Mouse (Mus musculus): ENCODE results near the gene Pi4kb. TPM values are rescaled to one million over a fixed set of nuclear protein-coding genes. Genes with fewer than 3 reads are reported as not detected.
A peak's percentile ranks its signal among the peaks of the same experiment; 100 is the strongest.
"Not testable (repeated sequence)": the region's sequence is repeated elsewhere in the genome, so short reads cannot be mapped to it uniquely, and the experiment has no call there.

Pi4kb gene
- polyA plus RNA-seq, 1 experiment = 0.48 TPM

- H3K9me3 ChIP-seq (ENCODE audit: control insufficient read depth, low read length); H3K4me3 ChIP-seq (replicated peaks): not testable (repeated sequence)
- TF ChIP-seq TAL1 (IDR thresholded peaks at IDR 0.05; ENCODE audit: low read length) (peak; percentile 74), GATA1 (IDR thresholded peaks at IDR 0.05; ENCODE audit: low read length) (peak; percentile 75)
These were observed 32.1 kb upstream of the Pi4kb start for GRCm38 (mm10) chr3:94942211-94942967.

GRCm38 (mm10) chr3:94943706-94944105, 30.8 kb upstream of the Pi4kb start:
- peaks cover 29% of the 10 kb centered on the region for H3K4me1 ChIP-seq (ENCODE audit: control insufficient read depth)
- not testable (repeated sequence) for H3K27me3 ChIP-seq (ENCODE audit: control insufficient read depth); H3K36me3 ChIP-seq (ENCODE audit: control insufficient read depth); H3K4me3 ChIP-seq (replicated peaks); H3K9me3 ChIP-seq (ENCODE audit: control insufficient read depth, low read length)

More at GRCm38 (mm10) chr3:94942211-94942967, 32.1 kb upstream of the Pi4kb start:
- H3K36me3 ChIP-seq (ENCODE audit: control insufficient read depth) = peaks cover 11% of the 10 kb centered on the region
- H3K4me1 ChIP-seq (ENCODE audit: control insufficient read depth) = peaks cover 26% of the 10 kb centered on the region
- not testable (repeated sequence) for H3K27me3 ChIP-seq (ENCODE audit: control insufficient read depth)

GRCm38 (mm10) chr3:94948066-94948614, 26.4 kb upstream of the Pi4kb start:
- Histone ChIP-seq H3K4me3 (replicated peaks) (no peak overlapping the region), H3K27me3 (ENCODE audit: control insufficient read depth) (no peaks in the 10 kb centered on the region), H3K36me3 (ENCODE audit: control insufficient read depth) (peaks cover 5% of the 10 kb centered on the region), H3K4me1 (ENCODE audit: control insufficient read depth) (peaks cover 22% of the 10 kb centered on the region), H3K9me3 (ENCODE audit: control insufficient read depth, low read length) (no peaks in the 10 kb centered on the region)
- TF ChIP-seq GATA1 (IDR thresholded peaks at IDR 0.05; ENCODE audit: low read length) (no peak), TAL1 (IDR thresholded peaks at IDR 0.05; ENCODE audit: low read length) (no peak)

- peaks cover 29% of the 10 kb centered on the region for H3K4me1 ChIP-seq (ENCODE audit: control insufficient read depth)
These were observed 24.9 kb upstream of the Pi4kb start for GRCm38 (mm10) chr3:94949645-94950044.

GRCm38 (mm10) chr3:94952806-94953205, 21.7 kb upstream of the Pi4kb start:
- H3K9me3 ChIP-seq (ENCODE audit: control insufficient read depth, low read length) = no peaks in the 10 kb centered on the region
- H3K4me1 ChIP-seq (ENCODE audit: control insufficient read depth) = peaks cover 32% of the 10 kb centered on the region
- no peak for TF ChIP-seq GATA1 (IDR thresholded peaks at IDR 0.05; ENCODE audit: low read length)
- TF ChIP-seq TAL1 (IDR thresholded peaks at IDR 0.05; ENCODE audit: low read length) = no peak
- no peak overlapping the region for H3K4me3 ChIP-seq (replicated peaks)
- no peaks in the 10 kb centered on the region for H3K27me3 ChIP-seq (ENCODE audit: control insufficient read depth)
- H3K36me3 ChIP-seq (ENCODE audit: control insufficient read depth) = peaks cover 14% of the 10 kb centered on the region

More at GRCm38 (mm10) chr3:94949645-94950044, 24.9 kb upstream of the Pi4kb start:
- Histone ChIP-seq H3K4me3 (replicated peaks) (no peak overlapping the region), H3K9me3 (ENCODE audit: control insufficient read depth, low read length) (no peaks in the 10 kb centered on the region), H3K27me3 (ENCODE audit: control insufficient read depth) (no peaks in the 10 kb centered on the region), H3K36me3 (ENCODE audit: control insufficient read depth) (no peaks in the 10 kb centered on the region)
- no peak for TF ChIP-seq TAL1 (IDR thresholded peaks at IDR 0.05; ENCODE audit: low read length)
- no peak for TF ChIP-seq GATA1 (IDR thresholded peaks at IDR 0.05; ENCODE audit: low read length)

GRCm38 (mm10) chr3:94953384-94953763, 21.2 kb upstream of the Pi4kb start:
- no peak for TF ChIP-seq TAL1 (IDR thresholded peaks at IDR 0.05; ENCODE audit: low read length)
- TF ChIP-seq GATA1 (IDR thresholded peaks at IDR 0.05; ENCODE audit: low read length) = no peak
- H3K9me3 ChIP-seq (ENCODE audit: control insufficient read depth, low read length) = no peaks in the 10 kb centered on the region
- peaks cover 17% of the 10 kb centered on the region for H3K36me3 ChIP-seq (ENCODE audit: control insufficient read depth)
- peaks cover 35% of the 10 kb centered on the region for H3K4me1 ChIP-seq (ENCODE audit: control insufficient read depth)
- H3K4me3 ChIP-seq (replicated peaks) = peak overlapping the region; percentile 83
- no peaks in the 10 kb centered on the region for H3K27me3 ChIP-seq (ENCODE audit: control insufficient read depth)

- peaks cover 35% of the 10 kb centered on the region for H3K4me1 ChIP-seq (ENCODE audit: control insufficient read depth)
These were observed 20.5 kb upstream of the Pi4kb start, which contains the start of gene Rfx5 for GRCm38 (mm10) chr3:94953764-94954616. Gene Rfx5 (plus strand): TSS chr3:94954075.

GRCm38 (mm10) chr3:94958295-94958694, 16.2 kb upstream of the Pi4kb start:
- Histone ChIP-seq H3K4me3 (replicated peaks) (no peak overlapping the region), H3K9me3 (ENCODE audit: control insufficient read depth, low read length) (no peaks in the 10 kb centered on the region), H3K36me3 (ENCODE audit: control insufficient read depth) (peaks cover 21% of the 10 kb centered on the region), H3K4me1 (ENCODE audit: control insufficient read depth) (peaks cover 27% of the 10 kb centered on the region), H3K27me3 (ENCODE audit: control insufficient read depth) (no peaks in the 10 kb centered on the region)
- TF ChIP-seq GATA1 (IDR thresholded peaks at IDR 0.05; ENCODE audit: low read length) (no peak), TAL1 (IDR thresholded peaks at IDR 0.05; ENCODE audit: low read length) (no peak)

More at GRCm38 (mm10) chr3:94953764-94954616, 20.5 kb upstream of the Pi4kb start, which contains the start of gene Rfx5:
- Histone ChIP-seq H3K36me3 (ENCODE audit: control insufficient read depth) (peaks cover 21% of the 10 kb centered on the region), H3K9me3 (ENCODE audit: control insufficient read depth, low read length) (no peaks in the 10 kb centered on the region), H3K4me3 (replicated peaks) (peak within 1 kb of the TSS; percentile 83), H3K27me3 (ENCODE audit: control insufficient read depth) (no peaks in the 10 kb centered on the region)
- TF ChIP-seq TAL1 (IDR thresholded peaks at IDR 0.05; ENCODE audit: low read length) = no peak
- no peak for TF ChIP-seq GATA1 (IDR thresholded peaks at IDR 0.05; ENCODE audit: low read length)

GRCm38 (mm10) chr3:94959871-94960270, 14.7 kb upstream of the Pi4kb start:
- peaks cover 12% of the 10 kb centered on the region for H3K4me1 ChIP-seq (ENCODE audit: control insufficient read depth)
- H3K27me3 ChIP-seq (ENCODE audit: control insufficient read depth) = no peaks in the 10 kb centered on the region
- H3K4me3 ChIP-seq (replicated peaks) = no peak overlapping the region
- TF ChIP-seq GATA1 (IDR thresholded peaks at IDR 0.05; ENCODE audit: low read length) (no peak), TAL1 (IDR thresholded peaks at IDR 0.05; ENCODE audit: low read length) (no peak)
- H3K36me3 ChIP-seq (ENCODE audit: control insufficient read depth) = peaks cover 21% of the 10 kb centered on the region
- no peaks in the 10 kb centered on the region for H3K9me3 ChIP-seq (ENCODE audit: control insufficient read depth, low read length)

Data from erythroblast, embryonic 14.5 days (primary cell).